ENCODE assay signal across 11 mouse cellular contexts in genomic region chr4:126553105-126553504, GRCm38 (mm10). TPM values are rescaled to one million over a fixed set of nuclear protein-coding genes. Genes with fewer than 3 reads are reported as not detected.
DNase-seq lines count a peak whose midpoint lies in the region; ATAC-seq lines count a peak whose summit lies in the region.
"Had no signal": no experiment of that assay in that cellular context is flagged by ENCODE, and none has a peak within 500 bp of the region (broad histone marks: within the 10 kb centered on the region; RNA-seq: fewer than 3 reads in every experiment).

No protein-coding gene starts in this region.

- no peak overlapping the region for H3K4me3 ChIP-seq in kidney, embryonic 15.5 days (replicated peaks)
- no peak overlapping the region for H3K4me3 ChIP-seq in embryonic facial prominence, embryonic 10.5 days

- no peaks in the 10 kb centered on the region for H3K9me3 ChIP-seq in kidney, embryonic 15.5 days (replicated peaks)
- no peaks in the 10 kb centered on the region for H3K9me3 ChIP-seq in embryonic facial prominence, embryonic 10.5 days

- no peak overlapping the region for H3K27ac ChIP-seq in kidney, embryonic 15.5 days
- H3K27ac ChIP-seq in embryonic facial prominence, embryonic 10.5 days (replicated peaks) = no peak overlapping the region

- H3K36me3 ChIP-seq in kidney, embryonic 15.5 days = no peaks in the 10 kb centered on the region
- H3K36me3 ChIP-seq in embryonic facial prominence, embryonic 10.5 days (replicated peaks) = no peaks in the 10 kb centered on the region

- 67% methylated on average over 8 of the region's 8 CpGs for WGBS in kidney, embryonic 15.5 days
- whole genome bisulfite sequencing in embryonic facial prominence, embryonic 10.5 days = 79% methylated on average over 8 of the region's 8 CpGs

- ATAC-seq in kidney, embryonic 15.5 days (replicated peaks; ENCODE audit: low FRiP score) = no peak
- ATAC-seq in frontal cortex, adult (ENCODE audit: low TSS enrichment) = peak; percentile 91
- ATAC-seq in cerebellum, adult (ENCODE audit: insufficient number of reproducible peaks, low FRiP score, low TSS enrichment) = no peak

- 0 out of 2 replicates have a peak overlapping the region, but pooled peaks have one; percentile 12 for H3K4me2 ChIP-seq in kidney, embryonic 15.5 days

- 0 out of 2 replicates have a peak, but pooled peaks cover 4% of the 10 kb centered on the region for H3K27me3 ChIP-seq in kidney, embryonic 15.5 days
- H3K27me3 ChIP-seq in embryonic facial prominence, embryonic 10.5 days (replicated peaks; ENCODE audit: low read depth, poor library complexity, severe bottlenecking) = no peaks in the 10 kb centered on the region

- H3K9ac ChIP-seq in kidney, embryonic 15.5 days = no peak overlapping the region

- H3K4me1 ChIP-seq in kidney, embryonic 15.5 days = peaks cover 13% of the 10 kb centered on the region
- peaks cover 11% of the 10 kb centered on the region for H3K4me1 ChIP-seq in embryonic facial prominence, embryonic 10.5 days

- DNase-seq in kidney, adult 8-10 months = no peak
- DNase-seq in MN1 (ENCODE audit: low spot score) = peak; percentile 41
- DNase-seq in right cerebral cortex, postnatal 10 days (ENCODE audit: low spot score in 2 of 2) = peak; percentile 48 to 66
- DNase-seq in embryonic facial prominence, embryonic 10.5 days (ENCODE audit: low spot score) = no peak
- no peak for DNase-seq in layer of hippocampus, postnatal 10 days (ENCODE audit: low spot score in 2 of 2)
- DNase-seq: cerebellum, adult 9-10 months; lung, postnatal 36 days; thymus, postnatal 4 days had no signal

RNA-seq across cellular contexts. Expression of gene Clspn, which starts 3.6 kb away (rescaled TPM):
- 39.2 and 40.3 TPM in 2 replicates for polyA plus RNA-seq in kidney, embryonic 15.5 days (2015; fragmentation: Nextera tagmentation; extraction: Ambion mirVana)
- polyA plus RNA-seq in embryonic facial prominence, embryonic 10.5 days (2016; fragmentation: Nextera tagmentation; extraction: Ambion mirVana) = 56.2 and 58.8 TPM in 2 replicates
- 1 to 10 TPM; 1.9 to 3.2 TPM for total RNA-seq in layer of hippocampus, postnatal 10 days (2021)

RNA-seq across cellular contexts. Expression of gene Ago4, which starts 19.8 kb away (rescaled TPM):
- polyA plus RNA-seq in kidney, embryonic 15.5 days (2015; fragmentation: Nextera tagmentation; extraction: Ambion mirVana) = 1.4 and 1.8 TPM in 2 replicates
- 1.3 and 1.6 TPM in 2 replicates for polyA plus RNA-seq in embryonic facial prominence, embryonic 10.5 days (2016; fragmentation: Nextera tagmentation; extraction: Ambion mirVana)
- 1 to 10 TPM; 6.9 to 8.4 TPM for total RNA-seq in layer of hippocampus, postnatal 10 days (2021)

RNA-seq across cellular contexts. Expression of gene 5730409E04Rik, which starts 56.5 kb away (rescaled TPM):
- 1.6 and 2.2 TPM in 2 replicates for polyA plus RNA-seq in kidney, embryonic 15.5 days (2015; fragmentation: Nextera tagmentation; extraction: Ambion mirVana)
- 1.6 and 1.7 TPM in 2 replicates for polyA plus RNA-seq in embryonic facial prominence, embryonic 10.5 days (2016; fragmentation: Nextera tagmentation; extraction: Ambion mirVana)
- 10 to 100 TPM; 57.3 to 58.1 TPM for total RNA-seq in layer of hippocampus, postnatal 10 days (2021)

Comparison
In these comparisons a context has a peak if more than half of its experiments do, and no peak if none do; other contexts are left out.
1. DNase-seq: peak in MN1 (single experiment) and right cerebral cortex, postnatal 10 days (2 of 2); none in kidney, adult 8-10 months (0 of 2), embryonic facial prominence, embryonic 10.5 days (single experiment) and layer of hippocampus, postnatal 10 days (0 of 2).